Mouse (Mus musculus) thymus, postnatal 4 days (tissue): Measurements from ENCODE around the gene Ifna15.

ENCODE experiments used
- DNase-seq: peaks from one replicate; pipeline ENCODE4 v3.0.0; 2021

Ifna15 gene

GRCm38 (mm10) chr4:88513743-88514142 lies 44.3 kb downstream of the Ifna15 start:
- DNase-seq = no peak
